ENCODE assay signal across 26 mouse cellular contexts in the genomic region with DNA sequence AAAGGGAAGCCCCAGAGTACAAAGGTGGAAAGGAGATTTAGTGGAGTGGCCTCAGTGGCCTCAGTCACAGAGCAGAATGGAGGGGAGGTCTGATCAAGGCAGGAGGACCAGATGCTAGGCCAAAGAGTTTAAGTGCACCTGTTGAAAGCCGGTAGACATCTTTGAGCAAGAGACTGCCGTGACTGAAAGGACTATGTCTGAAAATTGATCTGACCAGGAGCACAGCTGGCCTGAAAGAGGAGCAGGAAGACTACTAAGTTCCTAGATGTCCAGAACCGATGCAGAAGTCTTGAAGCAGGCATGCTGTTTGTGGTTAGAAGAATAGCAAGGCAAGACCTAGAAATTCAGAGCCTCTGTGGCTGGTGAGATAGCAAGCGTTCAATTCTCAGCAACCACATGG. TPM values are rescaled to one million over a fixed set of nuclear protein-coding genes. Genes with fewer than 3 reads are reported as not detected.
DNase-seq lines count a peak whose midpoint lies in the region; TF ChIP-seq lines count a peak whose summit lies in the region.
"Had no signal": no experiment of that assay in that cellular context is flagged by ENCODE, and none has a peak within 500 bp of the region (broad histone marks: within the 10 kb centered on the region; RNA-seq: fewer than 3 reads in every experiment).

No protein-coding gene starts in this region.

- no peaks in the 10 kb centered on the region for H3K27me3 ChIP-seq in myocyte (ENCODE audit: control insufficient read depth, insufficient read depth, insufficient read length)
- H3K27me3 ChIP-seq: hindbrain, embryonic 15.5 days had no signal

- H3K79me2 ChIP-seq in myocyte (ENCODE audit: control insufficient read depth, insufficient read depth): no peaks in the 10 kb centered on the region

- TF ChIP-seq CTCF in left cerebral cortex, adult 2 months (IDR thresholded peaks at IDR 0.05): peak; percentile 10; the same call in 1 of the 2 replicates
- TF ChIP-seq CTCF in brain, embryonic 14.5 days (IDR thresholded peaks at IDR 0.05; ENCODE audit: borderline replicate concordance, extremely low read depth, insufficient read depth, insufficient read length): no peak

- intact Hi-C loops in heart, postnatal 25 days (cut with DNase I): no loop called here
- intact Hi-C loops in left cerebral cortex, adult 2 months (cut with DNase I): no loop called here

- no peaks in the 10 kb centered on the region for H3K36me3 ChIP-seq in myocyte (ENCODE audit: control insufficient read depth, insufficient read depth)
- H3K36me3 ChIP-seq: embryonic facial prominence, embryonic 12.5 days; heart, embryonic 15.5 days; hindbrain, embryonic 15.5 days had no signal

- H3ac ChIP-seq in myocyte (ENCODE audit: control insufficient read depth, insufficient read length): no peak overlapping the region

- no peak overlapping the region for H3K27ac ChIP-seq in left cerebral cortex, adult 2 months
- H3K27ac ChIP-seq: embryonic facial prominence, embryonic 12.5 days; heart, embryonic 15.5 days had no signal

- DNase-seq in heart, adult 11 months: peak; percentile 79
- DNase-seq in heart, postnatal 25 days (ENCODE audit: low spot score): no peak
- no peak for DNase-seq in left cerebral cortex, adult 2 months (ENCODE audit: extremely low spot score in 1 of 2, low spot score in 2 of 2)
- DNase-seq in left cerebral cortex, adult 18-20 months (ENCODE audit: low spot score in 2 of 2): no peak
- DNase-seq in brain, embryonic 14.5 days (ENCODE audit: low read depth): peak; percentile 2
- DNase-seq in ovary, adult 18-20 months (ENCODE audit: low spot score): no peak
- DNase-seq: adrenal gland, adult 8-10 months; adrenal gland, postnatal 36 days; cerebellum, adult 11 months; cerebellum, postnatal 10 days; gastrocnemius, postnatal 25 days; heart, adult 18-20 months; heart, postnatal 14 days; kidney, adult 11 months had no signal

- no peak overlapping the region for H3K4me3 ChIP-seq in left cerebral cortex, adult 2 months
- no peak overlapping the region for H3K4me3 ChIP-seq in myocyte
- H3K4me3 ChIP-seq: embryonic facial prominence, embryonic 12.5 days; heart, embryonic 15.5 days had no signal

- H3K4me2 ChIP-seq in myocyte (ENCODE audit: low read depth): no peak overlapping the region
- H3K4me2 ChIP-seq: heart, embryonic 11.5 days had no signal

- no peak for TF ChIP-seq POLR2A in brain, embryonic 14.5 days (IDR thresholded peaks at IDR 0.05; ENCODE audit: borderline replicate concordance, extremely low read depth, insufficient read depth, insufficient read length, poor library complexity, severe bottlenecking)
- no peak for TF ChIP-seq POLR2A in myocyte (IDR thresholded peaks at IDR 0.05; ENCODE audit: insufficient read length, low read depth)

TF ChIP-seq in myocyte, 11 proteins besides CTCF, POLR2A, EP300 and RAD21:
- TF ChIP-seq MAX (IDR thresholded peaks at IDR 0.05; ENCODE audit: low read depth) (no peak), TCF12 (IDR thresholded peaks at IDR 0.05; ENCODE audit: insufficient read depth, poor library complexity, severe bottlenecking) (no peak), MYOD1 (IDR thresholded peaks at IDR 0.05; ENCODE audit: control insufficient read depth in 1 of 3, insufficient read length in 2 of 3, low read depth in 2 of 3) (peak in 2 of 3 experiments; percentile 5 to 56), MYOG (IDR thresholded peaks at IDR 0.05; ENCODE audit: control insufficient read depth in 1 of 3, insufficient read depth in 1 of 3, insufficient read length in 2 of 3, low read depth in 2 of 3) (peak in 1 of 3 experiments; percentile 6), REST (IDR thresholded peaks at IDR 0.05; ENCODE audit: insufficient read depth, insufficient read length) (no peak), USF1 (IDR thresholded peaks at IDR 0.05; ENCODE audit: low read depth) (no peak), SRF (IDR thresholded peaks at IDR 0.05; ENCODE audit: control insufficient read depth, insufficient read length, low read depth) (no peak)

RNA-seq across cellular contexts. Expression of gene Mapt, which starts 1.8 kb away (rescaled TPM):
- 10 to 100 TPM; 67.0 to 70.7 TPM for total RNA-seq in heart, postnatal 25 days (2021)
- 100 to 1,000 TPM; 353 to 364 TPM for total RNA-seq in left cerebral cortex, adult 2 months (2021)
- total RNA-seq in left cerebral cortex, adult 18-20 months (2021): 100 to 1,000 TPM; 350 to 364 TPM
- polyA plus RNA-seq in brain, embryonic 14.5 days (2012; rRNA removed): 305 and 557 TPM in 2 replicates
- 8.0 TPM for polyA plus RNA-seq in myocyte (2012; fragmentation: generic; extraction: Trizol)
- total RNA-seq: common myeloid progenitor, adult 5-6 weeks had no signal

RNA-seq across cellular contexts. Expression of gene Sppl2c, which starts 43.3 kb away (rescaled TPM):
- not detected for total RNA-seq in heart, postnatal 25 days (2021)
- not detected for total RNA-seq in left cerebral cortex, adult 2 months (2021)
- not detected for total RNA-seq in left cerebral cortex, adult 18-20 months (2021)
- polyA plus RNA-seq in brain, embryonic 14.5 days (2012; rRNA removed): not detected in 2 replicates
- polyA plus RNA-seq in myocyte (2012; fragmentation: generic; extraction: Trizol): not detected
- total RNA-seq: adrenal gland, adult 8-10 months; adrenal gland, postnatal 36 days; common myeloid progenitor, adult 5-6 weeks; ES-E14; gastrocnemius, adult 18-20 months; gastrocnemius, postnatal 25 days; heart, adult 18-20 months; heart, postnatal 14 days had no signal
- polyA plus RNA-seq: embryonic facial prominence, embryonic 12.5 days; forebrain, embryonic 11.5 days; forebrain, embryonic 16.5 days; heart, embryonic 11.5 days; heart, embryonic 15.5 days; hindbrain, embryonic 11.5 days; hindbrain, embryonic 15.5 days; intestine, embryonic 14.5 days had no signal

Comparison
In these comparisons a context has a peak if more than half of its experiments do, and no peak if none do; other contexts are left out.
1. DNase-seq: peak in heart, adult 11 months (single experiment) and brain, embryonic 14.5 days (single experiment); none in heart, postnatal 25 days (single experiment), left cerebral cortex, adult 2 months (0 of 2), left cerebral cortex, adult 18-20 months (0 of 2) and ovary, adult 18-20 months (single experiment).
2. RNA of gene Mapt, which starts 1.8 kb away (total RNA-seq): 353 to 364 TPM in left cerebral cortex, adult 2 months and 350 to 364 TPM in left cerebral cortex, adult 18-20 months; 67.0 to 70.7 TPM in heart, postnatal 25 days; every median in the first group is over 4 times any median in the second.